Mouse (Mus musculus): ENCODE measurements at regions not wholly inside any gene's neighbourhood (a gene's known extent, or its start where the extent isn't known, plus 50 kb on each side); places are given as distances from the start of the nearest gene placed in this dataset.

GRCm38 (mm10) chr2:101371834-101372493 lies 252.6 kb upstream of the Rag2 start:
- TF ChIP-seq CTCF (IDR thresholded peaks at IDR 0.05; ENCODE audit: borderline replicate concordance, control insufficient read depth, extremely low read depth, insufficient read depth, low read length, poor library complexity) (no peak), POLR2A (IDR thresholded peaks at IDR 0.05; ENCODE audit: control insufficient read depth, extremely low read depth, insufficient read depth, low read length, poor library complexity) (no peak)
